In the genomic region with DNA sequence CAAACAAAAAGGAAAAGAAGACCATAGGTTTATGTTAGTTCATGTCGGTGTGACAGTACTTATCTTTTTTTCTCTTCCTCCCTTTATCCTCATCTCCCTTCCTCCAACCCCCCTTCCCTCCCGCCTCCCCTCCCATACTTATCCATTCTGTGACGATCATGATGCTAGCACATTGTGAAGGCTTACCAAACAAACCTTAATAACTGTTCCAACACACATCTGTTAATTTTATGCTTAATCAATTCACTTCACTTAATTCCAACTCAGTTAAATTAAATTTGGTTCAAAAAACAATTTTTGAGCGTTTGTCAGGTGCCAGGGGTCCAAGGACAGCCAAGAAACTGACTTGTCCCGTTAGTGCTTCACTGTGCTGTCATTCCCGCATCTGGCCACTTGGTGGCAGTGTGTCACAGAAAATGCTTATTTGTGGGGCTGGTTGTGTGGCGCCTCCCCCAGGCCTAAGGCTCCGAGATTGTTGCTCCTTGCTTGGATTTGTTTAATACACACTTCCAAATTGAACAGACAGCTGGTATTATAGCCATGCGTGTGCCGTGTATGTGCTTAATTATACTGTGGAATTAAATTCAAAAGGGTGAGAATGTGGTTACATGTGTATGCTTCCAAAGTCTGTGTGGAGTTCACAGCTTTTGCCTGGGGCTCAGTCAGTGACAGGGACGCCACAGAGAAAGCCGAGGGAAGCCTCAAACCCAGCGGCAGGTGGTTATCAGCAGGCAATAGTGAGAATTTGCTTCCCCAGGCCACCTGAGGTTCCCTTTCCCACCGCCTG, we compare ENCODE assay signal across 8 mouse cellular contexts.
DNase-seq lines count a peak whose midpoint lies in the region; ATAC-seq and TF ChIP-seq lines count a peak whose summit lies in the region.

No protein-coding gene starts in this region.

- H3K4me2 ChIP-seq in forebrain, embryonic 15.5 days (replicated peaks), result peak overlapping the region; percentile 20
- peak overlapping the region; percentile 69 for H3K4me2 ChIP-seq in liver, postnatal 0 days (ENCODE audit: low read depth, low read length)
- H3K4me2 ChIP-seq in neural tube, embryonic 14.5 days (ENCODE audit: low read depth, low read length), result peak overlapping the region; percentile 27; the same call in 1 of the 2 replicates

- TF ChIP-seq POLR2A in testis, adult 2 months (IDR thresholded peaks at IDR 0.05; ENCODE audit: control insufficient read depth, low read depth, low read length), result no peak

- in situ Hi-C loops in ES-E14 (cut with MboI; ENCODE audit: low sequenced_read_pairs in 2 of 2, unreplicated experiment in 2 of 2), result no loop called here

- no peak for TF ChIP-seq EP300 in liver, postnatal 0 days (IDR thresholded peaks at IDR 0.05; ENCODE audit: low read depth)

- no peaks in the 10 kb centered on the region for H3K36me3 ChIP-seq in ES-E14 (ENCODE audit: control insufficient read depth, insufficient read depth, low read length, poor library complexity, severe bottlenecking)
- no peaks in the 10 kb centered on the region for H3K36me3 ChIP-seq in forebrain, embryonic 15.5 days
- no peaks in the 10 kb centered on the region for H3K36me3 ChIP-seq in liver, postnatal 0 days (replicated peaks; ENCODE audit: insufficient read depth, low read length)
- H3K36me3 ChIP-seq in neural tube, embryonic 14.5 days (ENCODE audit: control insufficient read depth, insufficient read depth, low read length), result no peaks in the 10 kb centered on the region
- no peaks in the 10 kb centered on the region for H3K36me3 ChIP-seq in testis, adult 2 months (ENCODE audit: control insufficient read depth, insufficient read depth, low read length)

- intact Hi-C loops in heart, postnatal 25 days (cut with DNase I), result loop anchor here (5.0 to 10.0 kb wide), 3 partner anchors 1036 to 1741 kb away; no protein-coding TSS in a partner anchor

- peak; percentile 81 for DNase-seq in ES-E14 (ENCODE audit: low read depth, low spot score)
- DNase-seq in cerebellum, adult 11-12 months, result peak; percentile 69
- DNase-seq in heart, postnatal 25 days (ENCODE audit: low spot score), result peak; percentile 55
- DNase-seq in layer of hippocampus, adult 11-12 months (ENCODE audit: low spot score), result peak; percentile 89
- DNase-seq in liver, postnatal 0 days, result peak; percentile 87

- no peaks in the 10 kb centered on the region; a peak in 1 of 4 replicates for H3K4me1 ChIP-seq in ES-E14 (ENCODE audit: control insufficient read depth in 2 of 2, insufficient read depth in 2 of 2, low read length in 2 of 2, poor library complexity in 1 of 2)
- peaks cover 8% of the 10 kb centered on the region for H3K4me1 ChIP-seq in forebrain, embryonic 15.5 days
- H3K4me1 ChIP-seq in liver, postnatal 0 days (ENCODE audit: insufficient read depth), result peaks cover 7% of the 10 kb centered on the region; the same call in 1 of the 2 replicates
- peaks cover 4% of the 10 kb centered on the region; the same call in 1 of the 2 replicates for H3K4me1 ChIP-seq in neural tube, embryonic 14.5 days (ENCODE audit: control insufficient read depth, insufficient read depth, low read length)
- no peaks in the 10 kb centered on the region; the same call in none of the 2 replicates for H3K4me1 ChIP-seq in testis, adult 2 months (ENCODE audit: control insufficient read depth, insufficient read depth, low read length)

- H3K4me3 ChIP-seq in ES-E14 (ENCODE audit: insufficient read depth in 1 of 2, low read depth in 1 of 2, low read length in 2 of 2, poor library complexity in 1 of 2, severe bottlenecking in 1 of 2), result no peak overlapping the region
- H3K4me3 ChIP-seq in forebrain, embryonic 15.5 days, result no peak overlapping the region
- H3K4me3 ChIP-seq in liver, postnatal 0 days (ENCODE audit: low read depth, low read length), result peak overlapping the region; percentile 33; the same call in 1 of the 2 replicates
- H3K4me3 ChIP-seq in neural tube, embryonic 14.5 days (ENCODE audit: low read depth, low read length), result no peak overlapping the region
- H3K4me3 ChIP-seq in testis, adult 2 months (ENCODE audit: control insufficient read depth, low read depth, low read length), result peak overlapping the region; percentile 21; the same call in 1 of the 2 replicates

- H3K27ac ChIP-seq in ES-E14 (ENCODE audit: insufficient read depth, low read depth, low read length, poor library complexity, severe bottlenecking), result no peak overlapping the region
- no peak overlapping the region for H3K27ac ChIP-seq in forebrain, embryonic 15.5 days (replicated peaks)
- 0 out of 2 replicates have a peak overlapping the region, but pooled peaks have one; percentile 22 for H3K27ac ChIP-seq in liver, postnatal 0 days (ENCODE audit: low read depth)
- no peak overlapping the region for H3K27ac ChIP-seq in neural tube, embryonic 14.5 days (ENCODE audit: low read depth, low read length)
- H3K27ac ChIP-seq in testis, adult 2 months (ENCODE audit: control insufficient read depth, insufficient read depth, low read depth, low read length), result no peak overlapping the region

- ATAC-seq in forebrain, embryonic 15.5 days (replicated peaks), result peak; percentile 84
- peak; percentile 58; the same call in 1 of the 2 replicates for ATAC-seq in liver, postnatal 0 days
- peak; percentile 83 for ATAC-seq in neural tube, embryonic 14.5 days (ENCODE audit: low read depth)

- no peaks in the 10 kb centered on the region for H3K9me3 ChIP-seq in ES-E14 (ENCODE audit: control insufficient read depth, insufficient read depth, low read depth, low read length)
- no peaks in the 10 kb centered on the region for H3K9me3 ChIP-seq in forebrain, embryonic 15.5 days
- no peaks in the 10 kb centered on the region for H3K9me3 ChIP-seq in liver, postnatal 0 days (ENCODE audit: low read length)
- H3K9me3 ChIP-seq in neural tube, embryonic 14.5 days (ENCODE audit: control insufficient read depth, low read length), result no peaks in the 10 kb centered on the region

- H3K9ac ChIP-seq in ES-E14 (ENCODE audit: insufficient read depth, low read depth, low read length, poor library complexity, severe bottlenecking), result no peak overlapping the region
- H3K9ac ChIP-seq in forebrain, embryonic 15.5 days (replicated peaks), result no peak overlapping the region
- peak overlapping the region; percentile 13 for H3K9ac ChIP-seq in liver, postnatal 0 days (replicated peaks)
- H3K9ac ChIP-seq in neural tube, embryonic 14.5 days (replicated peaks; ENCODE audit: low read depth, low read length), result peak overlapping the region; percentile 34; the same call in 1 of the 2 replicates

- H3K27me3 ChIP-seq in forebrain, embryonic 15.5 days, result no peaks in the 10 kb centered on the region
- H3K27me3 ChIP-seq in liver, postnatal 0 days (ENCODE audit: insufficient read depth, low read length), result no peaks in the 10 kb centered on the region
- no peaks in the 10 kb centered on the region for H3K27me3 ChIP-seq in neural tube, embryonic 14.5 days (ENCODE audit: control insufficient read depth, insufficient read depth, low read length)
- no peaks in the 10 kb centered on the region for H3K27me3 ChIP-seq in testis, adult 2 months (ENCODE audit: control insufficient read depth, insufficient read depth, low read length)

- TF ChIP-seq CTCF in liver, postnatal 0 days (IDR thresholded peaks at IDR 0.05; ENCODE audit: low read depth), result peak; percentile 97
- TF ChIP-seq CTCF in testis, adult 2 months (IDR thresholded peaks at IDR 0.05; ENCODE audit: control insufficient read depth, insufficient read depth, insufficient replicate concordance, low read depth, low read length), result peak; percentile 99

- 10% methylated on average over 14 of the region's 14 CpGs for WGBS in forebrain, embryonic 15.5 days
- 19% methylated on average over 14 of the region's 14 CpGs for WGBS in liver, postnatal 0 days (ENCODE audit: insufficient replicate concordance)
- WGBS in neural tube, embryonic 14.5 days, result 14% methylated on average over 14 of the region's 14 CpGs

TF ChIP-seq in ES-E14, 5 proteins besides CTCF, POLR2A, EP300 and RAD21:
- TF ChIP-seq HCFC1 (IDR thresholded peaks at IDR 0.05; ENCODE audit: borderline replicate concordance, insufficient read depth, low read length) (no peak), ZC3H11A (IDR thresholded peaks at IDR 0.05; ENCODE audit: borderline replicate concordance, low read depth, low read length) (peak; percentile 54; the same call in 1 of the 2 replicates)

Comparison
In these comparisons a context has a peak if more than half of its experiments do, and no peak if none do; other contexts are left out.
1. H3K4me3 ChIP-seq: peak in liver, postnatal 0 days (single experiment) and testis, adult 2 months (single experiment); none in ES-E14 (0 of 2), forebrain, embryonic 15.5 days (single experiment) and neural tube, embryonic 14.5 days (single experiment).
2. H3K9ac ChIP-seq: peak in liver, postnatal 0 days (single experiment) and neural tube, embryonic 14.5 days (single experiment); none in ES-E14 (single experiment) and forebrain, embryonic 15.5 days (single experiment).
3. Peak in every context shown above with its lines, with median percentiles within 50 percentile points of each other: DNase-seq, ATAC-seq and H3K4me2 ChIP-seq.